Mouse (Mus musculus) E14TG2a.4 (cell line): Measurements from ENCODE around the gene Fam25c.

Experiments used
- CTCF ChIP-seq: conservative IDR thresholded peaks from 2 replicates; pipeline ENCODE4 v1.5.1; 2014; ENCODE audit warnings: low read length
- NANOG ChIP-seq: IDR thresholded peaks from 2 replicates; pipeline ENCODE4 v1.6.1; 2014; ENCODE audit warnings: borderline replicate concordance, low read length, mixed read lengths

DNA sequence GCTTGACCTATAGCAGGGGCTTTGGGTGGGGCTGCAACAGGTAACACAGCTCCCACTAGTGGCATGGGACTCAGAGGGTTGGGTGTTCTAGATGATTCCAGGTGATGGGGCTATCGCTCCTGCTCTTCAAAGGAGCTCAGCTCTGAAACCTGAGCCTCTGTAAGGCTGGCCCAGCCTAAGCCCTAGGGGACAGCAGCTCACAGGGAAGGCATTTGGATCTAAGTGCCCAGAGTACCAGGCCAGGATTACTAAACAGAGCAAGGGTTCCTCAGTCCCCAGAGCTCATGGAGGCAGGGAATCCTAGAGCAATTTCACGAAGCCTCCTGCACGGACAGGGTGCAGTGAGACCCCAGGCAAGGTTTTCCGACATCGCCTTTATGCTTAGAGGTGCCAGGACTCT lies 20.7 kb upstream of the Fam25c start:
- TF ChIP-seq CTCF = no peak
- TF ChIP-seq NANOG = no peak
